Mouse (Mus musculus) CH12.LX (cell line): ENCODE measurements at regions not wholly inside any gene's neighbourhood (a gene's known extent, or its start where the extent isn't known, plus 50 kb on each side); places are given as distances from the start of the nearest gene placed in this dataset.

Source experiments
- DNase-seq: peaks from one replicate; pipeline ENCODE4 v3.0.0-alpha.2; 2013; ENCODE audit errors: extremely low read depth
- H3K27ac ChIP-seq: 2 replicates; pipeline ENCODE4 v1.5.1; 2012; ENCODE audit warnings: low read depth, mild to moderate bottlenecking, control low read depth, moderate library complexity; ENCODE audit not compliant: insufficient read depth
- H3K27me3 ChIP-seq: replicated peaks from 2 replicates; pipeline ENCODE3; 2012; ENCODE audit warnings: inconsistent platforms
- H3K36me3 ChIP-seq, 2 experiments: replicated peaks in 1 of 2; 2 replicates each; pipeline versions ENCODE3 to v1.6.1; 2012; ENCODE audit warnings: inconsistent platforms in 1 of 2, low read length in 1 of 2, mild to moderate bottlenecking in 1 of 2, mixed read lengths in 1 of 2, moderate library complexity in 1 of 2; ENCODE audit not compliant: control insufficient read depth in 1 of 2, insufficient read depth in 1 of 2
- H3K4me1 ChIP-seq, 2 experiments: 2 replicates each; pipeline ENCODE4 v1.6.1; 2012; ENCODE audit warnings: inconsistent platforms in 1 of 2, moderate library complexity in 1 of 2; ENCODE audit not compliant: insufficient read depth in 2 of 2, control insufficient read depth in 1 of 2
- H3K4me2 ChIP-seq: 2 replicates; pipeline ENCODE4 v1.6.1; 2012; ENCODE audit warnings: low read depth, mild to moderate bottlenecking, control low read depth; ENCODE audit not compliant: poor library complexity, insufficient read depth, severe bottlenecking
- H3K4me3 ChIP-seq, 3 experiments: fragments of 150-350 bp in 1 of 3; sonication (generic) in 1 of 3; replicated peaks in 1 of 3; 2 replicates each; pipeline versions ENCODE3 to v1.5.1; 2011 to 2012; ENCODE audit warnings: low read depth in 2 of 3, low read length in 2 of 3, mild to moderate bottlenecking in 2 of 3, moderate library complexity in 2 of 3, control low read depth in 1 of 3, improper control_type of control experiment in 1 of 3, inconsistent platforms in 1 of 3, mixed read lengths in 1 of 3; ENCODE audit not compliant: poor library complexity in 1 of 3
- H3K79me2 ChIP-seq: replicated peaks from 2 replicates; pipeline ENCODE4 v1.6.1; 2012; ENCODE audit warnings: mild to moderate bottlenecking, moderate library complexity; ENCODE audit not compliant: control insufficient read depth, poor library complexity, insufficient read depth, severe bottlenecking; ENCODE audit errors: extremely low read depth
- H3K9ac ChIP-seq: 2 replicates; pipeline ENCODE4 v1.6.1; 2012; ENCODE audit warnings: low read depth, mild to moderate bottlenecking, control low read depth, moderate library complexity; ENCODE audit not compliant: insufficient read depth
- H3K9me3 ChIP-seq: replicated peaks from 2 replicates; pipeline ENCODE3; 2012; ENCODE audit warnings: low read length, inconsistent platforms, mixed read lengths
- CHD1 ChIP-seq: IDR thresholded peaks from 2 replicates; pipeline ENCODE4 v1.6.1; 2012; ENCODE audit warnings: low read depth, low read length, improper control_type of control experiment, inconsistent platforms
- CTCF ChIP-seq, 2 experiments: IDR thresholded peaks in 1 of 2; conservative IDR thresholded peaks in 1 of 2; 2 replicates each; pipeline ENCODE4 v1.5.1; 2011 to 2012; ENCODE audit warnings: low read depth in 2 of 2, low read length in 2 of 2, improper control_type of control experiment in 1 of 2, inconsistent platforms in 1 of 2, mild to moderate bottlenecking in 1 of 2, moderate library complexity in 1 of 2
- HCFC1 ChIP-seq: IDR thresholded peaks from 2 replicates; pipeline ENCODE4 v1.6.1; 2012; ENCODE audit warnings: low read depth, mild to moderate bottlenecking, inconsistent platforms, low read length, improper control_type of control experiment
- IRF4 ChIP-seq: IDR thresholded peaks from 2 replicates; pipeline ENCODE4 v1.6.1; 2014; ENCODE audit warnings: low read depth, mild to moderate bottlenecking, inconsistent platforms, low read length, improper control_type of control experiment
- JUND ChIP-seq: conservative IDR thresholded peaks from 2 replicates; pipeline ENCODE4 v1.6.1; 2011; ENCODE audit warnings: low read depth, low read length, improper control_type of control experiment
- KAT2A ChIP-seq: IDR thresholded peaks from 2 replicates; pipeline ENCODE4 v1.6.1; 2012; ENCODE audit warnings: low read length, improper control_type of control experiment, inconsistent platforms; ENCODE audit not compliant: insufficient replicate concordance
- MAFK ChIP-seq: IDR thresholded peaks from 2 replicates; pipeline ENCODE4 v1.6.1; 2011; ENCODE audit warnings: low read length, improper control_type of control experiment; ENCODE audit not compliant: insufficient replicate concordance
- MAX ChIP-seq: IDR thresholded peaks from 2 replicates; pipeline ENCODE4 v1.6.1; 2011; ENCODE audit warnings: low read length, improper control_type of control experiment
- MEF2A ChIP-seq: IDR thresholded peaks from 2 replicates; pipeline ENCODE4 v1.6.1; 2014; ENCODE audit warnings: low read depth, mild to moderate bottlenecking, inconsistent platforms, low read length, improper control_type of control experiment, borderline replicate concordance
- MXI1 ChIP-seq: IDR thresholded peaks from 2 replicates; pipeline ENCODE4 v1.6.1; 2011; ENCODE audit warnings: mild to moderate bottlenecking, low read depth, low read length, improper control_type of control experiment
- MYC ChIP-seq: IDR thresholded peaks from 2 replicates; pipeline ENCODE4 v1.6.1; 2011; ENCODE audit warnings: low read depth, mild to moderate bottlenecking, improper control_type of control experiment, low read length
- NELFE ChIP-seq: IDR thresholded peaks from 2 replicates; pipeline ENCODE4 v1.6.1; 2011; ENCODE audit warnings: low read depth, low read length, improper control_type of control experiment
- PAX5 ChIP-seq: IDR thresholded peaks from 2 replicates; pipeline ENCODE4 v1.6.1; 2012; ENCODE audit warnings: low read length, inconsistent platforms, mixed read lengths
- POLR2AphosphoS2 ChIP-seq: IDR thresholded peaks from 2 replicates; pipeline ENCODE4 v1.6.1; 2011; ENCODE audit warnings: low read depth, low read length, improper control_type of control experiment
- SIN3A ChIP-seq: IDR thresholded peaks from 2 replicates; pipeline ENCODE4 v1.6.1; 2012; ENCODE audit warnings: low read length, improper control_type of control experiment, inconsistent platforms
- TBP ChIP-seq: conservative IDR thresholded peaks from 2 replicates; pipeline ENCODE4 v1.6.1; 2011; ENCODE audit warnings: low read depth, low read length, improper control_type of control experiment
- TCF12 ChIP-seq: IDR thresholded peaks from 2 replicates; pipeline ENCODE4 v1.6.1; 2014; ENCODE audit warnings: low read depth, mild to moderate bottlenecking, inconsistent platforms, low read length, improper control_type of control experiment
- USF2 ChIP-seq: conservative IDR thresholded peaks from 2 replicates; pipeline ENCODE4 v1.6.1; 2011; ENCODE audit warnings: low read depth, low read length, improper control_type of control experiment
- ZC3H11A ChIP-seq: IDR thresholded peaks from 2 replicates; pipeline ENCODE4 v1.6.1; 2012; ENCODE audit warnings: low read depth, mild to moderate bottlenecking, inconsistent platforms, low read length, improper control_type of control experiment
- ZKSCAN1 ChIP-seq: IDR thresholded peaks from 2 replicates; pipeline ENCODE4 v1.6.1; 2012; ENCODE audit warnings: low read depth, inconsistent platforms, low read length, improper control_type of control experiment, borderline replicate concordance
- dilution Hi-C: fragments of 300-500 bp; cut with MboI; formaldehyde crosslinking; loops from 2 replicates; pipeline ENCODE4 v1.14.3; 2020; ENCODE audit warnings: low sequenced_read_pairs; ENCODE audit not compliant: extremely low pct_unique_long_range_greater_than_20kb, extremely low pct_ligation_motif_present
- in situ Hi-C: fragments of 300-500 bp; cut with MboI; formaldehyde crosslinking; loops from 3 replicates; pipeline ENCODE4 v1.14.3; 2019; ENCODE audit warnings: low sequenced_read_pairs, low pct_ligation_motif_present, low pct_unique_long_range_greater_than_20kb, mixed read lengths

- dilution Hi-C loops = no loop called here
- no peak overlapping the region for H3K27ac ChIP-seq
- no peak overlapping the region for H3K4me3 ChIP-seq
- DNase-seq = no peak
- H3K4me1 ChIP-seq = peaks cover 0 to 39% of the 10 kb centered on the region in 2 experiments; a peak in 2 of 4 replicates
- peaks cover 6 to 43% of the 10 kb centered on the region in 2 experiments for H3K36me3 ChIP-seq
- peaks cover 36% of the 10 kb centered on the region for H3K9me3 ChIP-seq
- no peak for TF ChIP-seq TBP
- TF ChIP-seq IRF4 = no peak
- TF ChIP-seq TCF12 = no peak
- TF ChIP-seq ZKSCAN1 = no peak
- no peak for TF ChIP-seq HCFC1
- TF ChIP-seq USF2 = no peak
- TF ChIP-seq CHD1 = no peak
- no peak for TF ChIP-seq JUND
- no peak for TF ChIP-seq MAFK
- no peak overlapping the region for H3K4me2 ChIP-seq
- in situ Hi-C loops = no loop called here
- no peaks in the 10 kb centered on the region for H3K27me3 ChIP-seq
- no peaks in the 10 kb centered on the region for H3K79me2 ChIP-seq
- H3K9ac ChIP-seq = no peak overlapping the region
Observed at GRCm38 (mm10) chr13:97492958-97493735, 252.2 kb downstream of the Enc1 start.

GRCm38 (mm10) chr13:97491865-97492847 is 251.3 kb downstream of the Enc1 start:
- H3K79me2 ChIP-seq = no peaks in the 10 kb centered on the region
- H3K4me2 ChIP-seq = no peak overlapping the region
- in situ Hi-C loops = no loop called here
- DNase-seq = no peak
- H3K9me3 ChIP-seq = peaks cover 32% of the 10 kb centered on the region
- no peaks in the 10 kb centered on the region for H3K27me3 ChIP-seq
- no peak overlapping the region for H3K27ac ChIP-seq
- H3K36me3 ChIP-seq = peaks cover 6 to 41% of the 10 kb centered on the region in 2 experiments
- H3K9ac ChIP-seq = no peak overlapping the region
- H3K4me3 ChIP-seq = no peak overlapping the region
- TF ChIP-seq MEF2A = no peak
- no peak for TF ChIP-seq MYC
- TF ChIP-seq KAT2A = no peak
- no peak for TF ChIP-seq SIN3A
- no peak for TF ChIP-seq CTCF (conservative IDR thresholded peaks at IDR 0.05 in 1 of 2, IDR thresholded peaks at IDR 0.05 in 1 of 2; ENCODE audit: low read depth in 2 of 2, low read length in 2 of 2)
- TF ChIP-seq NELFE = no peak
- TF ChIP-seq MAX = no peak
- no peak for TF ChIP-seq MAFK
- no peak for TF ChIP-seq JUND
- TF ChIP-seq POLR2AphosphoS2 = no peak
- TF ChIP-seq MXI1 = no peak
- TF ChIP-seq PAX5 = no peak
- TF ChIP-seq ZC3H11A = no peak
- dilution Hi-C loops = no loop called here
- peaks cover 0 to 39% of the 10 kb centered on the region in 2 experiments; a peak in 2 of 4 replicates for H3K4me1 ChIP-seq
